Mouse (Mus musculus) adrenal gland, postnatal 25 days (tissue): ENCODE measurements at regions not wholly inside any gene's neighbourhood (a gene's known extent, or its start where the extent isn't known, plus 50 kb on each side); places are given as distances from the start of the nearest gene placed in this dataset.

Experiments used
- DNase-seq: peaks from one replicate; pipeline ENCODE4 v3.0.0; 2021; ENCODE audit warnings: mixed read lengths

- DNase-seq: no peak
These were observed 51.0 kb upstream of the Mrps10 start for GRCm38 (mm10) chr17:47317651-47318050.

GRCm38 (mm10) chr17:47313162-47313561, 55.5 kb upstream of the Mrps10 start:
- DNase-seq: no peak

GRCm38 (mm10) chr17:47311272-47311671, 57.4 kb upstream of the Mrps10 start:
- no peak for DNase-seq

GRCm38 (mm10) chr17:47306027-47306761, 62.5 kb upstream of the Mrps10 start:
- DNase-seq: no peak

- peak; percentile 48 for DNase-seq
These were observed 64.1 kb upstream of the Mrps10 start for GRCm38 (mm10) chr17:47304463-47305199.

- DNase-seq: no peak
These were observed 65.1 kb upstream of the Mrps10 start for GRCm38 (mm10) chr17:47303600-47303999.

GRCm38 (mm10) chr17:47298396-47298919, 70.2 kb upstream of the Mrps10 start:
- DNase-seq: no peak

GRCm38 (mm10) chr17:47297965-47298364, 70.7 kb upstream of the Mrps10 start:
- DNase-seq: peak; percentile 57

GRCm38 (mm10) chr17:47296709-47297450, 71.8 kb upstream of the Mrps10 start:
- peak; percentile 41 for DNase-seq

GRCm38 (mm10) chr17:47295315-47296011, 73.2 kb upstream of the Mrps10 start:
- no peak for DNase-seq

- peak; percentile 51 for DNase-seq
These were observed 74.6 kb upstream of the Mrps10 start for GRCm38 (mm10) chr17:47294091-47294534.

- no peak for DNase-seq
These were observed 75.5 kb upstream of the Mrps10 start for GRCm38 (mm10) chr17:47293178-47293577.

- no peak for DNase-seq
These were observed 77.1 kb upstream of the Mrps10 start for GRCm38 (mm10) chr17:47291558-47291957.

GRCm38 (mm10) chr17:47285616-47286015, 83.1 kb upstream of the Mrps10 start:
- no peak for DNase-seq

GRCm38 (mm10) chr17:47284236-47284635, 84.5 kb upstream of the Mrps10 start:
- no peak for DNase-seq

- DNase-seq: no peak
These were observed 85.5 kb upstream of the Mrps10 start for GRCm38 (mm10) chr17:47283158-47283557.

- no peak for DNase-seq
These were observed 86.2 kb upstream of the Mrps10 start for GRCm38 (mm10) chr17:47282476-47282875.

GRCm38 (mm10) chr17:47277890-47278289, 90.8 kb upstream of the Mrps10 start:
- no peak for DNase-seq

GRCm38 (mm10) chr17:47276639-47277038, 92.0 kb upstream of the Mrps10 start:
- no peak for DNase-seq

- DNase-seq: no peak
These were observed 92.8 kb upstream of the Mrps10 start for GRCm38 (mm10) chr17:47275796-47276311.

GRCm38 (mm10) chr17:47273309-47273708, 95.4 kb upstream of the Mrps10 start:
- DNase-seq: no peak
